Mouse (Mus musculus) ES-E14 (cell line): Measurements from ENCODE around the gene Stk35.

ENCODE experiments used
- CHD2 ChIP-seq: IDR thresholded peaks from 2 replicates; pipeline ENCODE4 v1.6.1; 2014; ENCODE audit warnings: mild to moderate bottlenecking, low read depth, low read length, inconsistent platforms
- ZC3H11A ChIP-seq: IDR thresholded peaks from 2 replicates; pipeline ENCODE4 v1.6.1; 2012; ENCODE audit warnings: low read depth, mild to moderate bottlenecking, inconsistent platforms, low read length, borderline replicate concordance
- ZNF384 ChIP-seq: IDR thresholded peaks from 2 replicates; pipeline ENCODE4 v1.6.1; 2012; ENCODE audit warnings: low read depth, low read length, inconsistent platforms

DNA sequence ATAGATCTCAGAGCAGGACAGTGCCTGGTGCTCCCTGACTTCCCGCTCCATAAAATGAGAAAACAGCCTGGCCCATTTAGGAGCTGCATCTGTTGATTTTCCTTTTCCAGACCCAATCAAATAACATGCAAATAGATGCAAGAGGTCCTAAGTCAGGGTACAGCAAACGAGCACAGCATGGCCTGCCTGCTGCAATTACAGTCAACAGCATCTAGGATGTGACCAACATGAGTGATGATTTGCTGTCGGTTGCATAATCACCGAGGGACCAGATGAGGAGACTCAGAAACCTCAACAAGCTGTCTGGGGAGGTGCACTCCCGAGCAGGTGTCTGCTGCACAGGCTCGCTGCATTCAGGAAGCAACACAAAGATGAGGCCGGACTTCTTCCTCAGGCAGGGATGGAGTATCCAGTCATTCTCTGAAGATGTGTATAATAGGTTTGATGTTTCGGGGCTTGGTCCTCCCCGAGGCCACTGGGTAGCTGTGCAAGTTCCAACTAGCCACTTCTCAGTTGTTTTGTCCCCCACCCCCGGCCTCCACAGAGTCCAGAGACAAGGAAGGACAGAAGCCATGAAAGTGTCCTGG, 74.3 kb downstream of the Stk35 start:
- no peak for TF ChIP-seq ZNF384
- no peak for TF ChIP-seq ZC3H11A
- no peak for TF ChIP-seq CHD2
